Mouse (Mus musculus): ENCODE data around the gene Nectin2.

- TF ChIP-seq POLR2A (IDR thresholded peaks at IDR 0.05; ENCODE audit: insufficient read length, low read depth) (no peak), MAX (IDR thresholded peaks at IDR 0.05; ENCODE audit: low read depth) (no peak), MYOD1 (IDR thresholded peaks at IDR 0.05; ENCODE audit: control insufficient read depth in 1 of 3, insufficient read length in 2 of 3, low read depth in 2 of 3) (no peak), POLR2AphosphoS2 (IDR thresholded peaks at IDR 0.05; ENCODE audit: insufficient read length, low read depth) (no peak), E2F4 (IDR thresholded peaks at IDR 0.05; ENCODE audit: insufficient read depth) (no peak), TCF12 (IDR thresholded peaks at IDR 0.05; ENCODE audit: insufficient read depth, poor library complexity, severe bottlenecking) (no peak), CEBPB (IDR thresholded peaks at IDR 0.05; ENCODE audit: insufficient read depth, poor library complexity, severe bottlenecking) (no peak), SRF (IDR thresholded peaks at IDR 0.05; ENCODE audit: control insufficient read depth, insufficient read length, low read depth) (no peak), TCF3 (IDR thresholded peaks at IDR 0.05; ENCODE audit: insufficient read length, low read depth) (no peak), REST (IDR thresholded peaks at IDR 0.05; ENCODE audit: insufficient read depth, insufficient read length) (no peak), USF1 (IDR thresholded peaks at IDR 0.05; ENCODE audit: low read depth) (no peak)
Observed at GRCm38 (mm10) chr7:19668947-19669721, 81.1 kb downstream of the Nectin2 start.
